15 mouse cellular contexts compared by ENCODE assay signal in the genomic region with DNA sequence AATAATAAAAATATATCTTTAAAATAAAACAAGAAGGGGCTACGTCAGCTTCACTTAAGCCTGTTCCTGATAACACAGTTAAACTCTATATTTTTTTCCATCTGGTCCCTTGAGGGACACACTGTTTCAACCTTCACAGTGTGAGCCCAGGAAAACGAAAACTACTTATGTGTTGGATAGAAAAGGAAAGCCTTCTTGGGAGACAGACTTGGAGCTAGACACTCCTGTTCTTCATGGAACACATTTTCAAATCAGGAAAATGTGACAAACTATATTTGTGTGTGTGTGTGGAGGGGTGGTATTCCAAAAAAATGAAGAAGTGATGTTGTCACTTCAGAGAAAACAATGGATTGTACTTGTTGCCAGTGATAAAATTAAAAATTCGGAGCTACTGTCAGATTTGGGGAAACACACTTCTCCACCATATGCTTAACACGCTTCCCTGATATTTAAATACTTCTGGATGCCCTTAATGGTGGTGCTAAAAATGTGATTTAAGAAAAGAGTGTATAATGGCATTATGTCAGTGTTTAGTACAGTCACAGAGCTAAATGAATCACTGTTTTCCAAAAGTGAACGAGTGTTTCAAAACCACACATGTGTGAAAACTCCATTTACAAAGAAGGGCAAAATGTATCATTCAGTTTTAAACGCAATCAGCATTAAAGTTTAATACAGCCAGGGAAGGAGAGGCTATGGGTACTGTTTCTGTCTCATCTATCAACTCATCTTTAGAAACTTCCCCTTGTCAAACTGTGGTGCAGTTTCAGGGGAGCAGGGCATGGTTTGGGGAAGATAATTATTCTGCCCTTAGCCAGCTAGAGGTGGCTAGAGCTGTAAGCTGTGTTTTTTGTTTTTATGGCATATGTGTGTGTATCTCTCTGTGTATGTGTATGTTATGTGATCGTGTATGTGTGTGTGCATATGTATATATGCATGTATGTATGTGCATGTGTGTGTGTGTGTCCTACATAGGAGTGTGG.
"Had no signal": no experiment of that assay in that cellular context is flagged by ENCODE, and none has a peak within 500 bp of the region (broad histone marks: within the 10 kb centered on the region; RNA-seq: fewer than 3 reads in every experiment).

No protein-coding gene starts in this region.

- H3K27me3 ChIP-seq: limb, embryonic 12.5 days; liver, embryonic 15.5 days; lung, embryonic 15.5 days; midbrain, embryonic 15.5 days; neural tube, embryonic 13.5 days; stomach, embryonic 15.5 days had no signal

- H3K36me3 ChIP-seq: limb, embryonic 12.5 days; liver, embryonic 15.5 days; lung, embryonic 15.5 days; midbrain, embryonic 10.5 days; midbrain, embryonic 15.5 days; neural tube, embryonic 13.5 days; stomach, embryonic 15.5 days had no signal

- H3K27ac ChIP-seq: kidney, postnatal 0 days; limb, embryonic 12.5 days; liver, embryonic 15.5 days; lung, embryonic 15.5 days; midbrain, embryonic 10.5 days; midbrain, embryonic 15.5 days; neural tube, embryonic 13.5 days; stomach, embryonic 15.5 days had no signal

- DNase-seq: kidney, adult 8-10 months; kidney, postnatal 36 days; layer of hippocampus, adult 9-11 months; layer of hippocampus, postnatal 36 days; liver; right cerebral cortex, postnatal 14 days; thymus, postnatal 36 days had no signal

- H3K4me3 ChIP-seq: limb, embryonic 12.5 days; liver, embryonic 15.5 days; lung, embryonic 15.5 days; midbrain, embryonic 10.5 days; midbrain, embryonic 15.5 days; neural tube, embryonic 13.5 days; stomach, embryonic 15.5 days had no signal

- H3K4me1 ChIP-seq: limb, embryonic 12.5 days; lung, embryonic 15.5 days; midbrain, embryonic 10.5 days; midbrain, embryonic 15.5 days; stomach, embryonic 15.5 days had no signal

- H3K9ac ChIP-seq: limb, embryonic 12.5 days; liver, embryonic 15.5 days; lung, embryonic 15.5 days; midbrain, embryonic 15.5 days; neural tube, embryonic 13.5 days; stomach, embryonic 15.5 days had no signal

- ATAC-seq: midbrain, embryonic 15.5 days had no signal

- H3K9me3 ChIP-seq: limb, embryonic 12.5 days; liver, embryonic 15.5 days; lung, embryonic 15.5 days; midbrain, embryonic 10.5 days; midbrain, embryonic 15.5 days; neural tube, embryonic 13.5 days; stomach, embryonic 15.5 days had no signal

- H3K4me2 ChIP-seq: limb, embryonic 12.5 days; liver, embryonic 15.5 days; lung, embryonic 15.5 days; midbrain, embryonic 15.5 days; neural tube, embryonic 13.5 days; stomach, embryonic 15.5 days had no signal
